22 mouse cellular contexts compared by ENCODE assay signal in genomic region chr1:164324878-164325277, GRCm38 (mm10).
"Had no signal": no experiment of that assay in that cellular context is flagged by ENCODE, and none has a peak within 500 bp of the region (broad histone marks: within the 10 kb centered on the region; RNA-seq: fewer than 3 reads in every experiment).

No protein-coding gene starts in this region.

- H3K9me3 ChIP-seq: heart, embryonic 13.5 days; heart, embryonic 15.5 days; hindbrain, embryonic 13.5 days; hindbrain, embryonic 15.5 days; limb, embryonic 13.5 days; limb, embryonic 15.5 days had no signal

- H3K27ac ChIP-seq: heart, adult 2 months; heart, embryonic 13.5 days; heart, embryonic 15.5 days; hindbrain, embryonic 13.5 days; hindbrain, embryonic 15.5 days; hindbrain, postnatal 0 days; limb, embryonic 13.5 days; limb, embryonic 15.5 days had no signal

- H3K4me3 ChIP-seq: heart, adult 2 months; heart, embryonic 13.5 days; heart, embryonic 15.5 days; hindbrain, embryonic 13.5 days; hindbrain, embryonic 15.5 days; limb, embryonic 13.5 days; limb, embryonic 15.5 days had no signal

- H3K27me3 ChIP-seq: heart, embryonic 13.5 days; heart, embryonic 15.5 days; hindbrain, embryonic 13.5 days; hindbrain, embryonic 15.5 days; limb, embryonic 13.5 days; limb, embryonic 15.5 days had no signal

- DNase-seq: forebrain, postnatal 0 days; gastrocnemius, postnatal 14 days; gastrocnemius, postnatal 36 days; heart, adult 11 months; heart, adult 2 months; heart, postnatal 14 days; heart, postnatal 36 days; kidney, adult 11 months; kidney, postnatal 10 days; layer of hippocampus, adult 9-11 months; layer of hippocampus, postnatal 36 days; left cerebral cortex, postnatal 4 days had no signal

- ATAC-seq: forebrain, postnatal 0 days; hindbrain, postnatal 0 days; intestine, embryonic 16.5 days had no signal

- H3K4me2 ChIP-seq: heart, embryonic 11.5 days; heart, embryonic 13.5 days; heart, embryonic 15.5 days; hindbrain, embryonic 13.5 days; hindbrain, embryonic 15.5 days; limb, embryonic 13.5 days; limb, embryonic 15.5 days; liver, embryonic 11.5 days had no signal

- H3K9ac ChIP-seq: forebrain, postnatal 0 days; heart, embryonic 13.5 days; heart, embryonic 15.5 days; hindbrain, embryonic 13.5 days; hindbrain, embryonic 15.5 days; limb, embryonic 13.5 days; limb, embryonic 15.5 days had no signal

- H3K36me3 ChIP-seq: heart, embryonic 15.5 days; hindbrain, embryonic 15.5 days had no signal
